Mouse (Mus musculus) liver, embryonic 14.5 days (tissue): ENCODE data around the gene Nhlh2. TPM values are rescaled to one million over a fixed set of nuclear protein-coding genes. Genes with fewer than 3 reads are reported as not detected.
A peak's percentile ranks its signal among the peaks of the same experiment; 100 is the strongest.

ENCODE experiments used
- ATAC-seq: fragments of 200-750 bp; cut with Nextera tagmentation; 2 replicates; pipeline ENCODE4 v1.8.0; 2017; ENCODE audit warnings: moderate number of reproducible peaks, mild to moderate bottlenecking, moderate library complexity; ENCODE audit not compliant: insufficient read depth
- DNase-seq, 3 experiments: peaks; one replicate each; pipeline ENCODE4 v3.0.0-alpha.2; 2012 to 2013; ENCODE audit warnings: low read depth in 3 of 3, low spot score in 3 of 3
- H3K27ac ChIP-seq: fragments of 300-500 bp; sonication (generic); 2 replicates; pipeline ENCODE4 v1.5.1; 2014; ENCODE audit warnings: moderate library complexity, mild to moderate bottlenecking, control low read depth, inconsistent platforms
- H3K27me3 ChIP-seq: fragments of 300-500 bp; sonication (generic); 2 replicates; pipeline ENCODE4 v1.6.1; 2014; ENCODE audit warnings: mild to moderate bottlenecking, low read length, moderate library complexity; ENCODE audit not compliant: control insufficient read depth, insufficient read depth
- H3K36me3 ChIP-seq: fragments of 300-500 bp; sonication (generic); replicated peaks from 2 replicates; pipeline ENCODE4 v1.6.1; 2014; ENCODE audit warnings: low read depth; ENCODE audit not compliant: control insufficient read depth, insufficient read depth
- H3K4me1 ChIP-seq, 2 experiments: fragments of 200-500 bp in 1 of 2; fragments of 300-500 bp in 1 of 2; sonication (generic) in 1 of 2; replicated peaks; 2 replicates each; pipeline ENCODE4 v1.6.1; 2012 to 2014; ENCODE audit warnings: antibody characterized with exemption in 1 of 2, inconsistent platforms in 1 of 2, low read length in 1 of 2; ENCODE audit not compliant: control insufficient read depth in 2 of 2, insufficient read depth in 2 of 2
- H3K4me2 ChIP-seq: fragments of 300-500 bp; sonication (generic); 2 replicates; pipeline ENCODE4 v1.6.1; 2014; ENCODE audit warnings: low read depth, mild to moderate bottlenecking, control low read depth, moderate library complexity
- H3K4me3 ChIP-seq, 2 experiments: fragments of 200-500 bp in 1 of 2; fragments of 300-500 bp in 1 of 2; sonication (generic) in 1 of 2; 2 replicates each; pipeline ENCODE4 v1.5.1; 2012 to 2014; ENCODE audit warnings: low read depth in 2 of 2, low read length in 2 of 2, mild to moderate bottlenecking in 2 of 2, control low read depth in 1 of 2, inconsistent platforms in 1 of 2, moderate library complexity in 1 of 2; ENCODE audit not compliant: insufficient read depth in 1 of 2
- H3K9ac ChIP-seq: fragments of 300-500 bp; sonication (generic); replicated peaks from 2 replicates; pipeline ENCODE4 v1.6.1; 2014; ENCODE audit warnings: mild to moderate bottlenecking, control low read depth, moderate library complexity
- H3K9me3 ChIP-seq: fragments of 300-500 bp; sonication (generic); 2 replicates; pipeline ENCODE4 v1.6.1; 2016; ENCODE audit warnings: low read length, mixed read lengths; ENCODE audit not compliant: control insufficient read depth
- CTCF ChIP-seq: IDR thresholded peaks from 2 replicates; pipeline ENCODE4 v1.5.1; 2016; ENCODE audit warnings: antibody characterized with exemption, low read depth, control low read depth
- EP300 ChIP-seq: IDR thresholded peaks from 2 replicates; pipeline ENCODE4 v1.6.1; 2016; ENCODE audit warnings: antibody characterized with exemption, low read depth
- WGBS: fragments of 180-500 bp; shearing (Covaris S2); extraction: QIAGEN DNeasy Blood & Tissue Kit; methylation state at CpG from one replicate; pipeline ENCODE4 v1.1.7; 2014; ENCODE audit not compliant: insufficient replicate concordance; 5-methylcytosine and 5-hydroxymethylcytosine counted together
- polyA plus RNA-seq, 2 experiments: library from polyadenylated mRNA; depleted of rRNA in 1 of 2; stranded (reverse) in 1 of 2; unstranded in 1 of 2; fragments of >200 nt; fragmentation: Nextera tagmentation in 1 of 2; extraction: Ambion mirVana in 1 of 2; gene quantifications; 2 replicates each; pipeline versions ENCODE4 v1.2.1 to v1.2.3; 2012 to 2014

Gene Nhlh2
- polyA plus RNA-seq, 2 experiments = not detected

GRCm38 (mm10) chr3:102012611-102013211, 2.8 kb downstream of the Nhlh2 start:
- Histone ChIP-seq H3K9ac (no peak overlapping the region), H3K4me1 (no peaks in the 10 kb centered on the region), H3K36me3 (no peaks in the 10 kb centered on the region), H3K27ac (no peak overlapping the region), H3K9me3 (no peaks in the 10 kb centered on the region), H3K4me2 (no peak overlapping the region), H3K27me3 (peaks cover 62% of the 10 kb centered on the region), H3K4me3 (no peak overlapping the region)
- WGBS = 1% methylated on average over 48 of the region's 53 CpGs
- DNase-seq = no peak
- no peak for ATAC-seq
- TF ChIP-seq EP300 (no peak), CTCF (no peak)

- H3K4me3 ChIP-seq = no peak overlapping the region
- peaks cover 21% of the 10 kb centered on the region for H3K27me3 ChIP-seq
- 41% methylated on average over 1 of the region's 1 CpGs for WGBS
- ATAC-seq = no peak
- no peak for TF ChIP-seq CTCF
- TF ChIP-seq EP300 = no peak
- no peaks in the 10 kb centered on the region for H3K36me3 ChIP-seq
- H3K9me3 ChIP-seq = no peaks in the 10 kb centered on the region
- no peak for DNase-seq
- no peak overlapping the region for H3K4me2 ChIP-seq
- H3K9ac ChIP-seq = no peak overlapping the region
- no peak overlapping the region for H3K27ac ChIP-seq
- H3K4me1 ChIP-seq = no peaks in the 10 kb centered on the region; a peak in 1 of 4 replicates
Measured at GRCm38 (mm10) chr3:102020604-102021003, 10.7 kb downstream of the Nhlh2 start.

GRCm38 (mm10) chr3:102022721-102023120, 12.8 kb downstream of the Nhlh2 start:
- H3K36me3 ChIP-seq = no peaks in the 10 kb centered on the region
- no peaks in the 10 kb centered on the region for H3K9me3 ChIP-seq
- H3K4me1 ChIP-seq = no peaks in the 10 kb centered on the region; a peak in 1 of 4 replicates
- peaks cover 21% of the 10 kb centered on the region for H3K27me3 ChIP-seq
- ATAC-seq (no peak), DNase-seq (no peak)
- H3K27ac ChIP-seq = no peak overlapping the region
- no peak overlapping the region for H3K9ac ChIP-seq
- H3K4me2 ChIP-seq = no peak overlapping the region
- WGBS = 2% methylated on average over 2 of the region's 2 CpGs
- TF ChIP-seq CTCF = no peak
- TF ChIP-seq EP300 = no peak
- H3K4me3 ChIP-seq = no peak overlapping the region

- Histone ChIP-seq H3K4me2 (peak overlapping the region; percentile 46), H3K4me1 (no peaks in the 10 kb centered on the region; a peak in 1 of 4 replicates), H3K4me3 (no peak overlapping the region), H3K9ac (no peak overlapping the region), H3K27ac (no peak overlapping the region), H3K9me3 (no peaks in the 10 kb centered on the region), H3K27me3 (peaks cover 21% of the 10 kb centered on the region), H3K36me3 (no peaks in the 10 kb centered on the region)
- no peak for ATAC-seq
- WGBS = 1% methylated on average over 30 of the region's 31 CpGs
- TF ChIP-seq EP300 (no peak), CTCF (no peak)
- no peak for DNase-seq
Measured at GRCm38 (mm10) chr3:102023337-102023736, 13.5 kb downstream of the Nhlh2 start.

- DNase-seq (no peak), ATAC-seq (no peak)
- TF ChIP-seq EP300 (no peak), CTCF (no peak)
- H3K9ac ChIP-seq = no peak overlapping the region
- no peaks in the 10 kb centered on the region for H3K9me3 ChIP-seq
- H3K4me3 ChIP-seq = no peak overlapping the region
- peaks cover 21% of the 10 kb centered on the region for H3K27me3 ChIP-seq
- H3K36me3 ChIP-seq = no peaks in the 10 kb centered on the region
- H3K4me1 ChIP-seq = no peaks in the 10 kb centered on the region; a peak in 1 of 4 replicates
- peak overlapping the region; percentile 46 for H3K4me2 ChIP-seq
- WGBS = 4% methylated on average over 5 of the region's 5 CpGs
- no peak overlapping the region for H3K27ac ChIP-seq
Measured at GRCm38 (mm10) chr3:102023829-102024228, 14.0 kb downstream of the Nhlh2 start.
